Mouse (Mus musculus) limb, embryonic 12.5 days (tissue): ENCODE measurements around the gene Sp1. TPM values are rescaled to one million over a fixed set of nuclear protein-coding genes. Genes with fewer than 3 reads are reported as not detected.
A peak's percentile ranks its signal among the peaks of the same experiment; 100 is the strongest.

Experiments
- ATAC-seq: fragments of 200-750 bp; cut with Nextera tagmentation; 2 replicates; pipeline ENCODE4 v1.8.0; 2017; ENCODE audit warnings: low read depth, moderate TSS enrichment; ENCODE audit not compliant: insufficient number of reproducible peaks, insufficient read depth, low FRiP score, low TSS enrichment
- H3K27ac ChIP-seq: fragments of 300-500 bp; sonication (generic); 2 replicates; pipeline ENCODE4 v1.5.1; 2016; ENCODE audit warnings: mild to moderate bottlenecking, moderate library complexity
- H3K27me3 ChIP-seq: fragments of 300-500 bp; sonication (generic); 2 replicates; pipeline ENCODE4 v1.6.1; 2016; ENCODE audit warnings: mild to moderate bottlenecking, moderate library complexity
- H3K36me3 ChIP-seq: fragments of 300-500 bp; sonication (generic); 2 replicates; pipeline ENCODE4 v1.6.1; 2016; ENCODE audit warnings: mild to moderate bottlenecking, moderate library complexity
- H3K4me1 ChIP-seq: fragments of 300-500 bp; sonication (generic); replicated peaks from 2 replicates; pipeline ENCODE4 v1.6.1; 2016
- H3K4me2 ChIP-seq: fragments of 300-500 bp; sonication (generic); 2 replicates; pipeline ENCODE4 v1.6.1; 2016; ENCODE audit warnings: mild to moderate bottlenecking, moderate library complexity
- H3K4me3 ChIP-seq: fragments of 300-500 bp; sonication (generic); replicated peaks from 2 replicates; pipeline ENCODE4 v1.5.1; 2016; ENCODE audit warnings: mild to moderate bottlenecking
- H3K9ac ChIP-seq: fragments of 300-500 bp; sonication (generic); replicated peaks from 2 replicates; pipeline ENCODE4 v1.6.1; 2016; ENCODE audit warnings: mild to moderate bottlenecking, moderate library complexity
- H3K9me3 ChIP-seq: fragments of 300-500 bp; sonication (generic); 2 replicates; pipeline ENCODE4 v1.6.1; 2016; ENCODE audit warnings: mild to moderate bottlenecking, moderate library complexity
- WGBS: fragments of 180-500 bp; shearing (Covaris S2); methylation state at CpG from one replicate; pipeline ENCODE4 v1.1.7; 2016; 5-methylcytosine and 5-hydroxymethylcytosine counted together
- polyA plus RNA-seq: library from polyadenylated mRNA; unstranded; fragments of >200 nt; fragmentation: Nextera tagmentation; extraction: Ambion mirVana; gene quantifications from 2 replicates; pipeline ENCODE4 v1.2.1, GENCODE M21; 2016

The Sp1 gene
- 11.1 and 12.1 TPM in 2 replicates for polyA plus RNA-seq

DNA sequence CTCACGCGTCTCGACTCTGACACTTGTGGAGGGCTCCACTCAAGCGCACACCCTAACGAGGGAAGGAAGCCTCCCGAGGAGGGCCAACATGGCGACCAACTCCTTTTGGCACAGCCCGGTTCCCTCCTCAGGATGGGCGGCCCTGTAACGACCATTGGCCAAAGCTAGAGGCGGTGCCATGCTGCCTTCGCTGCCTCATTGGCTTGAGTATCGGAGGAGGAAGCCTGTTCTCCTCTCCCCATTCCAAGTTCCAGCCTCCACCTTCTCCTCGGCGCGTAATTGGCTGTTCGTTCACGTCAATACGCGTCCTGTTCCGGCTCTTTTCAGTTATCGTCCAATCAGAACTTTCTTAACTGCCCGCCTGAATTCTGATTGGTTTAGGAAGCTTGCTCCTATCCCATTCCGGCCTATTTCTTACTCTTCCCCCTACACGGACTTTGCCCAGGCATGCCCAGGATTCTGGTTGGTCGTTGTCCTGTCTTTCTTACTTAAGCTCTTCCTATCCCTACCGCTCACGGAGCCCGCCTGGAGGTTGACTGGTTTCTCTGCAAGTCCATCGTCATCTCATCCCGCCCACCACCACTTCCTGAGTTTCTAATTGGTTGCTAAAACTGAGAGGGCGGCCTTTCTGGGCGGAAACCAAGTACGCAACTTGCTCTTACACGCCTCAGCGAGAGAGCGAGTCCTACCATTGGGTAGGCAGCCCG, at the start of gene Sp1:
Gene Sp1, plus strand, starts transcription at position 655 of the 707 bp plus-strand sequence.
- peaks cover 34% of the 10 kb centered on the region for H3K36me3 ChIP-seq
- peak within 1 kb of the TSS; percentile 80 for H3K4me3 ChIP-seq
- H3K27me3 ChIP-seq = no peaks in the 10 kb centered on the region
- H3K27ac ChIP-seq = peak within 1 kb of the TSS; percentile 100
- no peaks in the 10 kb centered on the region; the same call in 1 of the 2 replicates for H3K9me3 ChIP-seq
- peak; percentile 100 for ATAC-seq
- peak within 1 kb of the TSS; percentile 62 for H3K4me2 ChIP-seq
- peak within 1 kb of the TSS; percentile 97 for H3K9ac ChIP-seq
- WGBS = under 1% methylated on average over 38 of the region's 38 CpGs
- H3K4me1 ChIP-seq = peaks cover 40% of the 10 kb centered on the region

DNA sequence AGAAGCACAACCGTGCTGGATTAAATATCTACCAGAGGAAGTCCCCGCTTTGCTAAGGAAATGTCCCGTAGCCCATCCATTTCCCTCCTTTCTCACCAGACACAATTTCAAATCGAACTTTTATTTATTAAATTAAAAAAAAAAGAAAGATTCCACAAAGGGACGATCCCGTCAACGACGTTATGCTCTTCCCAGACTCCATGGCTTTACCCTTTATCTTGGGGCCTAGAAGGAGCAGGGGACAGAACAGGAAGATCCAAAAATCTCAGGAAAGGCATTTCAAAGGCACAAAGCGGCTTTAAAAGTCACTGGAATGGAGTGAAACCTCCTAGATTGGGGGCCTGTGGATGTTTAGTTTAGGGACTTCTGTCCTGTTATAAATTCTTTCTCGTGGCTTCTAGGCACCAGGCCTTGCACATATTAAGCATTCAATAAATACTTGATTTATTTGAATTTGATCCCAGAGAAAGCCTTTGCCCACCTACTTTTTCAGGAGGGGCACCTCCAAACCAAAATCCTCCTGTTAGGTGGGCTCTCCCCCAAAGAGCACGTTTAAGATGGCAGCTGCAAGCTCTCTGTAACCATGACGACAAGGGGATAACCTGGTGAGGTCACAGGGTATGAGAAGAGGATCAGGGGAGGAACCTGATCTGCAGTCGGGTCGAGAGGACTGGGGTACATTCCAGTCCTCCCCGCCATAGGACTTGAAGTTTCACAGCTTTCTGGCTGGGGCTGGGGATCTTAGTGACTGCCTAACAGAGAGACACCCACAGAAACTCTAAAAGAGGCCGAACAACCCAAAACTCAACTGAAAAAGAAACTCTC, 49.2 kb upstream of the Sp1 start:
- Histone ChIP-seq H3K4me2 (peak overlapping the region; percentile 92), H3K9ac (peak overlapping the region; percentile 78), H3K4me3 (peak overlapping the region; percentile 49), H3K27ac (peak overlapping the region; percentile 97), H3K9me3 (no peaks in the 10 kb centered on the region), H3K36me3 (no peaks in the 10 kb centered on the region), H3K27me3 (peaks cover 21% of the 10 kb centered on the region), H3K4me1 (peaks cover 42% of the 10 kb centered on the region)
- 19% methylated on average over 16 of the region's 16 CpGs for WGBS
- ATAC-seq = no peak

DNA sequence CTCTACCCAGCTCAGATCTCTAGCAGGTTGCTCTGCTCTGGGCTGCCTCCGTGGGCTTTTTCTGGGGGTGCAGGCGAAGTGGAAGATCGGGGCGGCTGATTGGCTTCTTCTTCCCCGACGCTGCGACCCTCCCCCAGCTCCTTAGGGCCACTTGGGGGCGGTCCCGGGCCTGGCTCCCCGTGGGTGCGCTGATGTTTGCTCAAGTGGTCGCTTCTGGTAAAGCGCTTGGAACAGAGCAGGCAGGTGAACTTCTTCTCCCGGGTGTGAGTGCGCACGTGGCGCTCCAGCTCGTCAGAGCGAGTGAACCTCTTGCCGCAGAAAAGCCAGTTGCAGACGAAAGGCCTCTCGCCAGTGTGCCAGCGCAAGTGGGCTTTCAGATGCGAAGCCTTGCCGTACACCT, 47.8 kb upstream of the Sp1 start:
- peak overlapping the region; percentile 51; the same call in 1 of the 2 replicates for H3K9ac ChIP-seq
- peaks cover 53% of the 10 kb centered on the region for H3K4me1 ChIP-seq
- ATAC-seq = no peak
- no peaks in the 10 kb centered on the region for H3K36me3 ChIP-seq
- peak overlapping the region; percentile 29; the same call in 1 of the 2 replicates for H3K27ac ChIP-seq
- H3K4me2 ChIP-seq = peak overlapping the region; percentile 52
- peak overlapping the region; percentile 18 for H3K4me3 ChIP-seq
- 2% methylated on average over 25 of the region's 25 CpGs for WGBS
- H3K9me3 ChIP-seq = no peaks in the 10 kb centered on the region
- H3K27me3 ChIP-seq = peaks cover 21% of the 10 kb centered on the region

GRCm38 (mm10) chr15:102358834-102359233, 47.1 kb upstream of the Sp1 start:
- Histone ChIP-seq H3K27me3 (peaks cover 21% of the 10 kb centered on the region), H3K4me3 (no peak overlapping the region), H3K27ac (no peak overlapping the region), H3K9me3 (no peaks in the 10 kb centered on the region), H3K9ac (no peak overlapping the region), H3K4me2 (peak overlapping the region; percentile 52), H3K36me3 (no peaks in the 10 kb centered on the region), H3K4me1 (peaks cover 55% of the 10 kb centered on the region)
- 25% methylated on average over 5 of the region's 5 CpGs for WGBS
- ATAC-seq = no peak

GRCm38 (mm10) chr15:102362648-102363047, 43.3 kb upstream of the Sp1 start:
- peaks cover 43% of the 10 kb centered on the region for H3K4me1 ChIP-seq
- peaks cover 25% of the 10 kb centered on the region for H3K27me3 ChIP-seq
- peak overlapping the region; percentile 75 for H3K27ac ChIP-seq
- peak; percentile 32; the same call in 1 of the 2 replicates for ATAC-seq
- peak overlapping the region; percentile 47 for H3K9ac ChIP-seq
- WGBS = 9% methylated on average over 14 of the region's 14 CpGs
- H3K36me3 ChIP-seq = no peaks in the 10 kb centered on the region
- H3K4me2 ChIP-seq = peak overlapping the region; percentile 51
- no peaks in the 10 kb centered on the region for H3K9me3 ChIP-seq
- H3K4me3 ChIP-seq = peak overlapping the region; percentile 18; the same call in 1 of the 2 replicates

- Histone ChIP-seq H3K4me2 (0 out of 2 replicates have a peak overlapping the region, but pooled peaks have one; percentile 64), H3K9me3 (no peaks in the 10 kb centered on the region), H3K4me1 (peaks cover 27% of the 10 kb centered on the region), H3K9ac (no peak overlapping the region), H3K36me3 (no peaks in the 10 kb centered on the region), H3K27ac (no peak overlapping the region), H3K27me3 (peaks cover 8% of the 10 kb centered on the region), H3K4me3 (no peak overlapping the region)
- 94% methylated on average over 1 of the region's 1 CpGs for WGBS
- ATAC-seq = no peak
Observed at GRCm38 (mm10) chr15:102364678-102365077, 41.3 kb upstream of the Sp1 start.

- H3K9ac ChIP-seq = peak overlapping the region; percentile 50; the same call in 1 of the 2 replicates
- H3K27ac ChIP-seq = 0 out of 2 replicates have a peak overlapping the region, but pooled peaks have one; percentile 18
- peaks cover 4% of the 10 kb centered on the region for H3K27me3 ChIP-seq
- no peaks in the 10 kb centered on the region for H3K36me3 ChIP-seq
- no peak for ATAC-seq
- no peaks in the 10 kb centered on the region for H3K9me3 ChIP-seq
- WGBS = 8% methylated on average over 7 of the region's 7 CpGs
- H3K4me1 ChIP-seq = peaks cover 42% of the 10 kb centered on the region
- peak overlapping the region; percentile 64 for H3K4me2 ChIP-seq
- peak overlapping the region; percentile 30 for H3K4me3 ChIP-seq
Observed at GRCm38 (mm10) chr15:102366238-102366637, 39.7 kb upstream of the Sp1 start.

DNA sequence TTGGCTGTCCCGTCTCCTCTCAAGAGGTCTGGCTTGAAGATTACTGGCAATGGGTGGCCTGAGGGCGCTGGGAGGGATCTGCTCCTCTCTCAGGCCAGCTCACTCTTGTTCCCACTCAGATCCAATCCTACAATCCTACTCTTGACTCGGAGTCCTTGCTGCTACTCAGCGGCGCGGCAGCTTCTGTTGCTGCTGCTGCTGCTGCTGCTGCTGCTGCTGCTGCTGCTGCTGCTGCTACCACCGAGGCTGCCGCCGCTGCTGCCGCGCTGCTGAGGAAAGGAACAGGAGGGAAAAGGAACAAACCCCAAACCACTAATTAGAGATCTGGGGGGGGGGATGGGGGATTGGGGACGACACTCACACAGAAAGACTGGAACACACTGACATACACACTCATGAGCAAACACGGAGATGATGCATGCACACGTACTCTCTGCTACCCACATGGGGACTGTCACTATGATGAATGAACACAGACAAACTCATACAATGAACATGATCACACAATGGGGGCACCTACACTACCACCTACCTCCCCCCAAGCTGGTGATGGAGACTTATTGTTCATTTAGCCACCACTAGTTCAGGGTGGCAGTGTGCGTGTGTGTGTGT, 39.1 kb upstream of the Sp1 start, which contains the start of gene Sp7:
Gene Sp7, minus strand, starts transcription at position 450 of the 612 bp plus-strand sequence.
- peak within 1 kb of the TSS; percentile 30 for H3K4me3 ChIP-seq
- H3K27me3 ChIP-seq = peaks cover 4% of the 10 kb centered on the region; the same call in 1 of the 2 replicates
- H3K36me3 ChIP-seq = no peaks in the 10 kb centered on the region
- H3K9me3 ChIP-seq = no peaks in the 10 kb centered on the region
- 9% methylated on average over 15 of the region's 15 CpGs for WGBS
- no peak for ATAC-seq
- peaks cover 45% of the 10 kb centered on the region for H3K4me1 ChIP-seq
- peak within 1 kb of the TSS; percentile 18; the same call in 1 of the 2 replicates for H3K27ac ChIP-seq
- peak within 1 kb of the TSS; percentile 50 for H3K9ac ChIP-seq
- H3K4me2 ChIP-seq = peak within 1 kb of the TSS; percentile 64

DNA sequence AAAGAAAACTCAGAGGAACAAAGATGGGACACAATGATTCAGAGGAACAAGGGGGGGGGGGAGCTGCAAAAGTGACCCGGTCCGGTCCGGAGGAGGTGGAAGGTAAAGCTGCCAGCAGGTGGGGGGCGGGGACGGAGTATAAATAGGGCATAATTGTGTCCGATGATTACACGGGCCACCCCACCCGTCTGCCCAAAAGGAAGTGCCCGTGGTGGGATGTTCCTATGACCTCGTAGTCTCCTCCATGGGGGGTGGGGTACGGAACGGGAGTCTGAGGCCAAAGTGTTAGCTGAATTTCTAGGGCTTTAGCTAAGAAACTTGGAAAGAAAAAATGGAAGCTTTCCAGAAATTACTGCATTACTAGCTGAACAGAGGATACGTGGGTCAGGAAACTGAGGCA, 36.0 kb upstream of the Sp1 start:
- peaks cover 1% of the 10 kb centered on the region; the same call in 1 of the 2 replicates for H3K27me3 ChIP-seq
- peak overlapping the region; percentile 48 for H3K4me2 ChIP-seq
- 13% methylated on average over 13 of the region's 13 CpGs for WGBS
- H3K4me1 ChIP-seq = peaks cover 33% of the 10 kb centered on the region
- no peak for ATAC-seq
- H3K9ac ChIP-seq = peak overlapping the region; percentile 46; the same call in 1 of the 2 replicates
- no peaks in the 10 kb centered on the region for H3K9me3 ChIP-seq
- H3K4me3 ChIP-seq = no peak overlapping the region
- no peaks in the 10 kb centered on the region for H3K36me3 ChIP-seq
- peak overlapping the region; percentile 54; the same call in 1 of the 2 replicates for H3K27ac ChIP-seq

GRCm38 (mm10) chr15:102370727-102371126, 35.2 kb upstream of the Sp1 start:
- H3K27me3 ChIP-seq = no peaks in the 10 kb centered on the region
- H3K4me3 ChIP-seq = 0 out of 2 replicates have a peak overlapping the region, but pooled peaks have one; percentile 15
- peak overlapping the region; percentile 46 for H3K9ac ChIP-seq
- 2% methylated on average over 10 of the region's 10 CpGs for WGBS
- peak overlapping the region; percentile 48 for H3K4me2 ChIP-seq
- H3K9me3 ChIP-seq = no peaks in the 10 kb centered on the region
- no peaks in the 10 kb centered on the region for H3K36me3 ChIP-seq
- peaks cover 30% of the 10 kb centered on the region for H3K4me1 ChIP-seq
- ATAC-seq = peak; percentile 71
- peak overlapping the region; percentile 54; the same call in 1 of the 2 replicates for H3K27ac ChIP-seq
